Mouse (Mus musculus): ENCODE measurements around the gene Erp29.

Erp29 gene

GRCm38 (mm10) chr5:121389106-121389505 is 63.2 kb downstream of the Erp29 start:
- DNase-seq (ENCODE audit: low spot score in 2 of 2) = peak in 1 of 2 experiments; percentile 41

DNA sequence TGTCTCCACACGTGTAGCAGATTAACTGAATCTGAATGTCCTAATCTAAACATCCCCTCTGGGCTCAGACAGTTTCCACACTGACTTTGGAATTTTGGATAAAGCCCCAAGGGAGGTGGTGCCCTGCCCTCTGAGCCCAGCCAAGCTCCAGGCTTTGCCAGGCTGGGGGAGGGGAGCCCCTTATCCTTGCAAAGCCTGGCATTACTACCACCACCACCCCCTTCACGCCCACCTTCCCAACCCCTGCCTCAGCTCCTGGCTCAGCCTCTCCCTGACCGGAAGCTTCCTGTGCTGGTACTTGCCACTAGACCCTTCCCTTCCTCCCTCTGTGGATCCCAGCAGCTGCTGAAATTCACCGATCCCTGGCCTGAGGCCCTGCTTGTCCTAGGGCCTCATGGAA is 65.2 kb downstream of the Erp29 start:
- DNase-seq (ENCODE audit: low spot score in 2 of 2) = peak in 1 of 2 experiments; percentile 39

DNA sequence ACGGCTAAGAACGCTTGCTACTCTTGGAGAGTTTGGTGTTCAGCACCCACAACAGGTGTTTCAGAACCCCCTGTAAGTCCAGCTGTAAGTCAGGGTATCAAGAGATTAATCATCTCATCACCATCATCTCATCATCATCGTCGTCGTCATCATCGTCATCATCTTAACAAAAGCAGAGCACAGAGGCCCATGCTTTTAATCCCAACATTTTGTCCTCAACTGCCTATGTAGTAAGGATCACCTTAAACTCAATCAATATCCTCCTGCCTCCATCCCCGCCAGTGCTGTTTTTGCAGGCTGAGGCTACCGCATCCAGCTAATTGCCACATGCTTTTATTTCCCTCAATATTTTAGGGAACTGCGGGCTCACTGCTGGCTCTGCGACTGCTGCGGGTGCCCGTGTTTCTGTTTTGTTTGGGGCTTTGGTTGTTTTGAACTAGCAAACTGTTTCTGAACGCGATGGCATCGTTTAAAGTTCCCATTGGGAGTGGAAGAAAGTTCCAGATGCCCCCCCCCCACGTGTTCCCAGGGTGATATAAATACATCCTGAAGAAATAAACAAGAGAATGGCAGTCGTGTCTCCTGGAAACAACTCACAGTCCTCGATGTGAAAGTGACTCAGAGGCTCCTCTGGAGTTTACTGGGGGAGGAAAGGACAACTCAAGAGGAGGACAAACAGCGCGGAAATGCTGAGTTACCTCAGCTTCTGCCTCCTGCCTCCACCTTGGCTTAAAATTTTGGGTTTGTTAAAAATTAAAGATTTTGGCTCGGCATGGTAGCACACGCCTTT is 66.0 kb downstream of the Erp29 start:
- peak in 1 of 2 experiments; percentile 15 for DNase-seq (ENCODE audit: low spot score in 2 of 2)

DNA sequence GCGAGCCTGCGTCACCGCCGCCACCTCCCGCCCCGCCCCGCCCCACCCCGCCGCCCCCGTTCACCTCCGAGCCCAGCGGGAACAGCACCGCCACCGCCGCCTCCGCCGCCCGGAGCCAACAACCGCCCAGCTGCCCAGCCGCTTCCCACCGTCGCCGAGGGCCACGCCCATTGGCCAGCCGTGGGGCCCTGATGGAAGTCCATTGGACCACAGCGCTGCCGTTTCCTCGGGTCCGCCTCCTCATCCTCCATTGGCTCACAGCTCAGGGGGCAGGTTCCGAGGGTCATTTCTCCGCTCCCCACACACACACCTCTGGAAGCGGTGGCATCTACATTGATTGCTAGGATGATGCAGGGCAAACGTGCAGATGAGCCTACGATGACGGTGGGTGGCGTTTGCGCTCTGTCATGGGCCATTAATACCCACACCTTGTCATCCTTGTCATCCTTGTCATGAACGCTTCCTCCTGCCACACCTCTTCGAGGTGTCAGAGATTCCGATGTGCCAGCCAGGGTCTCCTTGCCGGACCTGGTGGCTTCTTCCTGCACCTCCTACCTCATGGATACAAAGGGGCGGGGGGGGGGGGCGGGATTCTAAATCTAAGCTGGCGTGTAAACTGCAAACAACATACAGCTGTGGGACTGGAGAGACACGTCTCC is 66.7 kb downstream of the Erp29 start, which contains the start of gene Trafd1:
Gene Trafd1 (minus strand): TSS at position 172 of the 659 bp plus-strand sequence.
- peak; percentile 95 to 96 for DNase-seq (ENCODE audit: low spot score in 2 of 2)

GRCm38 (mm10) chr5:121384757-121385460 is 67.4 kb downstream of the Erp29 start:
- peak; percentile 60 to 63 for DNase-seq (ENCODE audit: low spot score in 2 of 2)

GRCm38 (mm10) chr5:121383857-121384756 is 68.2 kb downstream of the Erp29 start:
- DNase-seq (ENCODE audit: low spot score in 2 of 2) = peak in 1 of 2 experiments; percentile 33

- DNase-seq (ENCODE audit: low spot score in 2 of 2) = no peak
Observed at GRCm38 (mm10) chr5:121380692-121381091, 71.6 kb downstream of the Erp29 start.

DNA sequence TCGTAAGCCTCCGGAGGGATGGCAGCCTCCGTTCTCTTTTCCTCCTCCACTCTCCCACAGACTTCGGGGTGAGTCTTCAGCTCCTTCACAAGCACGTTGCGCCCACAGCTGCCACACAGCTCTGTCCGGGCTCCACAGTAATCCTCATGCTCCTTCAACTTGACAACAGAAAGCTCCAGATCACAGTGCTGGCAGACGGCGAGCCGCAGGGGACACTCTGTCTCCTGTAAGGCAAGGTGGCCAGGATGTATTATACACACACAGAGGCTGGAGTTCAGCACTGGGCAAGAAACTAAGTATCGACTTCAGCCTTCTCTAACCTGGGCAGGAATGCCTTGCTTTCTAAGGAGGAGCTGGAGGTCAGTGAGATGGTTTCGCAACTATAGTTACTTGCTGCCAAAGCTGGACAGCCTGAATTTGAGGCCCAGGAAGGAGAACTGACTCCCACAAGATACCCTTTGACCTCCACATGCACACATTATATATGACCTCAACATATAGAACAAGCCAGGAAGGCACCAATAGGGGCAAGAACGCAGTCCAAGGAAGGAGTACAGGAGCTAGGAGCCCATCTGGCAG is 73.5 kb downstream of the Erp29 start:
- no peak for DNase-seq (ENCODE audit: low spot score in 2 of 2)
